In genomic region chr5:120191620-120192019, GRCm38 (mm10) we compare ENCODE assay signal across 14 mouse cellular contexts.
"Had no signal": no experiment of that assay in that cellular context is flagged by ENCODE, and none has a peak within 500 bp of the region (broad histone marks: within the 10 kb centered on the region; RNA-seq: fewer than 3 reads in every experiment).

No protein-coding gene starts in this region.

- DNase-seq: kidney, adult 11 months; kidney, postnatal 36 days; layer of hippocampus, adult 9-11 months; layer of hippocampus, postnatal 36 days; lung, adult 18-20 months; right cerebral cortex, adult 18-20 months; right cerebral cortex, postnatal 25 days; thymus, postnatal 36 days had no signal

- H3K27me3 ChIP-seq: limb, embryonic 13.5 days; neural tube, embryonic 15.5 days had no signal

- H3K27ac ChIP-seq: limb, embryonic 13.5 days; liver, embryonic 14.5 days; midbrain, embryonic 10.5 days; neural tube, embryonic 15.5 days had no signal

- ATAC-seq: lung, postnatal 0 days had no signal

- H3K9me3 ChIP-seq: limb, embryonic 13.5 days; midbrain, embryonic 10.5 days; neural tube, embryonic 15.5 days had no signal

- H3K4me2 ChIP-seq: limb, embryonic 13.5 days; neural tube, embryonic 15.5 days had no signal

- H3K36me3 ChIP-seq: neural tube, embryonic 15.5 days had no signal

- H3K4me3 ChIP-seq: limb, embryonic 13.5 days; midbrain, embryonic 10.5 days; myocyte; neural tube, embryonic 15.5 days had no signal

- H3K9ac ChIP-seq: limb, embryonic 13.5 days; liver, embryonic 14.5 days; neural tube, embryonic 15.5 days had no signal
